Mouse (Mus musculus) stomach, embryonic 15.5 days (tissue): Measurements from ENCODE around the gene Cacnb2. TPM values are rescaled to one million over a fixed set of nuclear protein-coding genes. Genes with fewer than 3 reads are reported as not detected.

ENCODE experiments used
- ATAC-seq: fragments of 200-750 bp; cut with Nextera tagmentation; 2 replicates; pipeline ENCODE4 v1.8.0; 2017; ENCODE audit warnings: low read depth, moderate number of reproducible peaks, moderate TSS enrichment; ENCODE audit not compliant: insufficient read depth, low FRiP score
- H3K27ac ChIP-seq: fragments of 300-500 bp; sonication (generic); 2 replicates; pipeline ENCODE4 v1.5.1; 2015; ENCODE audit warnings: mild to moderate bottlenecking, inconsistent platforms
- H3K27me3 ChIP-seq: fragments of 300-500 bp; sonication (generic); replicated peaks from 2 replicates; pipeline ENCODE4 v1.6.1; 2015; ENCODE audit warnings: inconsistent platforms
- H3K36me3 ChIP-seq: fragments of 300-500 bp; sonication (generic); 2 replicates; pipeline ENCODE4 v1.6.1; 2015; ENCODE audit warnings: inconsistent platforms
- H3K4me1 ChIP-seq: fragments of 300-500 bp; sonication (generic); 2 replicates; pipeline ENCODE4 v1.6.1; 2015; ENCODE audit warnings: inconsistent platforms
- H3K4me2 ChIP-seq: fragments of 300-500 bp; sonication (generic); 2 replicates; pipeline ENCODE4 v1.6.1; 2015; ENCODE audit warnings: mild to moderate bottlenecking, inconsistent platforms
- H3K4me3 ChIP-seq: fragments of 300-500 bp; sonication (generic); replicated peaks from 2 replicates; pipeline ENCODE4 v1.5.1; 2015; ENCODE audit warnings: inconsistent platforms
- H3K9ac ChIP-seq: fragments of 300-500 bp; sonication (generic); 2 replicates; pipeline ENCODE4 v1.6.1; 2015; ENCODE audit warnings: inconsistent platforms
- H3K9me3 ChIP-seq: fragments of 300-500 bp; sonication (generic); 2 replicates; pipeline ENCODE4 v1.6.1; 2016; ENCODE audit warnings: inconsistent platforms
- WGBS: fragments of 180-500 bp; shearing (Covaris S2); methylation state at CpG from one replicate; pipeline ENCODE4 v1.1.7; 2015; 5-methylcytosine and 5-hydroxymethylcytosine counted together
- polyA plus RNA-seq: library from polyadenylated mRNA; unstranded; fragments of >200 nt; fragmentation: Nextera tagmentation; extraction: Ambion mirVana; gene quantifications from 2 replicates; pipeline ENCODE4 v1.2.1, GENCODE M21; 2015

Gene Cacnb2
- polyA plus RNA-seq, 1 experiment from 2014 or later, result 3.0 TPM

DNA sequence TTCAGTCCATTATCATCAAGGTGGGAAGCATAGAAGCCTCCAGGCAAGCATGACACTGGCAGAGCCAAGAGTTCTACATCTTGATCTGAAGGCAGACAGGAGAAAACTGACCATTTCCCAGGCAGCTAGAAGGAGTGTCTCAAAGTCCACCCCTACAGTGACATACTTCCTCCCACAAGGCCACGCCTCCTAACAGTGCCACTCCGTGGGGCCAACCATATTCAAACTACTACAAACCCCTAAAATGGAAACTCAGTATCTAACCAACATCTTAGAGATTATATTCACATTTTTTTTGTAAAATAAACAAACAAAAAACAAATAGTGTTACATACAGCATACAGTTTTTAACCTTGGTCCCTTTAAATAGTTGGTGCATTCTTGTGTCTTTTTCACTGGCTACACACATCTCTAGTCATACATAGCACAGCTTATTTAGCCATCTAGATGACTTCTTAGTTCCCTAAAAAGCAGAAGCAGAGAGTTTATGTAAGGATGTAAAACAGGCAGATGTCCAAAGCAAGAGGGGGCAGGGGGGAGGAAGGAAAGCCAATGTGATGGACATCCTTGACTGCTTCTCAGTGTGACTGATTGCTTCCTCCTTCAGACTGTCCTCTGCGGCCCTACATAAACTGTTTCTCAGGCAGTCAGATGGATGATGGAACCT, 340.9 kb downstream of the Cacnb2 start:
- Histone ChIP-seq H3K27me3 (no peaks in the 10 kb centered on the region), H3K36me3 (no peaks in the 10 kb centered on the region), H3K27ac (no peak overlapping the region), H3K9me3 (no peaks in the 10 kb centered on the region), H3K9ac (no peak overlapping the region), H3K4me2 (no peak overlapping the region), H3K4me3 (no peak overlapping the region), H3K4me1 (no peaks in the 10 kb centered on the region)
- WGBS, result 76% methylated on average over 3 of the region's 3 CpGs
- no peak for ATAC-seq

GRCm38 (mm10) chr2:14953090-14953489, 350.2 kb downstream of the Cacnb2 start:
- Histone ChIP-seq H3K27ac (no peak overlapping the region), H3K4me1 (no peaks in the 10 kb centered on the region), H3K4me3 (no peak overlapping the region), H3K36me3 (no peaks in the 10 kb centered on the region), H3K27me3 (no peaks in the 10 kb centered on the region), H3K9me3 (no peaks in the 10 kb centered on the region), H3K4me2 (no peak overlapping the region), H3K9ac (no peak overlapping the region)
- 77% methylated on average over 2 of the region's 2 CpGs for WGBS
- ATAC-seq, result no peak

- no peaks in the 10 kb centered on the region for H3K4me1 ChIP-seq
- H3K9ac ChIP-seq, result no peak overlapping the region
- no peaks in the 10 kb centered on the region for H3K27me3 ChIP-seq
- no peaks in the 10 kb centered on the region for H3K36me3 ChIP-seq
- H3K4me3 ChIP-seq, result no peak overlapping the region
- WGBS, result 59% methylated on average over 1 of the region's 1 CpGs
- no peak for ATAC-seq
- H3K4me2 ChIP-seq, result no peak overlapping the region
- no peak overlapping the region for H3K27ac ChIP-seq
- no peaks in the 10 kb centered on the region for H3K9me3 ChIP-seq
Observed at GRCm38 (mm10) chr2:14960963-14961488, 358.1 kb downstream of the Cacnb2 start.

DNA sequence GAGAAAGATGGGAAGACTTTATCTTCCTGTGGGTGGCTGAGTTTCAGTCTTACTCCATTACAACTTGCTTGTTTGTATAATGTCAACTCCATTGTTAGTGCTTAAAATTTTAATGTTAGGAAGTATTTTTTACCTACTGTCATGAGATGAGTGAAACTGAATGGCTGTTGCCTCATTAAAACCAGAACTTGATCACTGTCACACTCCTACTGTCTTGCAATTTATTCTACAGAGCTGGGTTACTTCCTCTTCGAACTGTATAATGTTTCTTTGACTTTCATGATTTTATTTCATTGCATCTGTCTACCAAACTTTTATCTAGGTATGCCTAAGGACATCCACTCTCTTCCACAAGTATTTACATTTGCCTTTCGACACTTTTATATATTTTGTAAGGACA, 358.6 kb downstream of the Cacnb2 start:
- 81% methylated on average over 2 of the region's 2 CpGs for WGBS
- Histone ChIP-seq H3K27me3 (no peaks in the 10 kb centered on the region), H3K9ac (no peak overlapping the region), H3K36me3 (no peaks in the 10 kb centered on the region), H3K4me1 (no peaks in the 10 kb centered on the region), H3K4me2 (no peak overlapping the region), H3K27ac (no peak overlapping the region), H3K9me3 (no peaks in the 10 kb centered on the region), H3K4me3 (no peak overlapping the region)
- no peak for ATAC-seq

GRCm38 (mm10) chr2:14984029-14984428, 381.1 kb downstream of the Cacnb2 start:
- Histone ChIP-seq H3K27ac (no peak overlapping the region), H3K9me3 (no peaks in the 10 kb centered on the region), H3K27me3 (no peaks in the 10 kb centered on the region), H3K4me3 (no peak overlapping the region), H3K36me3 (no peaks in the 10 kb centered on the region), H3K4me1 (no peaks in the 10 kb centered on the region), H3K4me2 (no peak overlapping the region), H3K9ac (no peak overlapping the region)
- 72% methylated on average over 11 of the region's 11 CpGs for WGBS
- no peak for ATAC-seq

DNA sequence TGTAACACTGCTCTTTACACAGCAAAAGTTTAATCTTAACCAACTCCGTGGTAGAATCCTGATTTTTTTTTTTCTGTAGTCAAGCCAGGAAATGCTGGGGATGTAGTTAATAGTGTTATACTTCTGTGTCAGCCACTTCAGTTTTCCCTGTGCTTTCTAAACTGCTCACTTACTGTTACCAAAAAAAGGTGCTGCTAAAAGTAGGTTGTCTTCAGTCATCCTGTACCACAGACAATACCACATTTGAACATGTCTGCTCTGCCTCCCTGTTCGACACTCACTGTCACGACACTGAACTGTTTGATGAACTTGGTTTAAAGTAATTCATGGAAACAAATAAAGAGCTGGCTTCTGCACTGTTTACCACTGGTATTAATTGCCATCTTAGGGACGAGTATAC, 385.6 kb downstream of the Cacnb2 start:
- Histone ChIP-seq H3K9ac (no peak overlapping the region), H3K4me3 (no peak overlapping the region), H3K27ac (no peak overlapping the region), H3K4me2 (no peak overlapping the region), H3K27me3 (no peaks in the 10 kb centered on the region), H3K4me1 (no peaks in the 10 kb centered on the region), H3K9me3 (no peaks in the 10 kb centered on the region), H3K36me3 (no peaks in the 10 kb centered on the region)
- ATAC-seq, result no peak
- 77% methylated on average over 4 of the region's 4 CpGs for WGBS

DNA sequence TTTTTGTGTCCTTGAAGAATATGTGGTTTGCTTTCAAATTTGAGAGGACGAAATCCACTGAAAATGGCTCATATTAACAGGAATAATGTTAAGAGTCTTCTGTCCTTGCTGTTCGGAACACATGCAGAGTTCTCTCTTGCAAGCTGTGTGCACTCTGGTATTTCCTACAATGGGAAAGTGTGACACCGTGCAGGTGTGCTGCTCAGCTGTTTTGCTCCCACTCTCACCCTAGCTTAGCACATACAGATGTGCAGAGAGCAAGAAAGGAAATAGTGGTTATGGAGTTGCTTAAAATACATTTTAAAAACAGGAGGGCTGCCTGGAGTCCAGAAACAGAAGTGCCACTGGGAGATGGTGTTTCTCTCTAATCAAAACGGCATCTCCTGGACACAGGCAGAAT, 386.5 kb downstream of the Cacnb2 start:
- Histone ChIP-seq H3K27ac (no peak overlapping the region), H3K27me3 (no peaks in the 10 kb centered on the region), H3K4me2 (no peak overlapping the region), H3K4me3 (no peak overlapping the region), H3K9ac (no peak overlapping the region), H3K36me3 (no peaks in the 10 kb centered on the region), H3K4me1 (no peaks in the 10 kb centered on the region), H3K9me3 (no peaks in the 10 kb centered on the region)
- ATAC-seq, result no peak
- WGBS, result 79% methylated on average over 4 of the region's 4 CpGs

- H3K4me3 ChIP-seq, result no peak overlapping the region
- no peak overlapping the region for H3K27ac ChIP-seq
- H3K36me3 ChIP-seq, result no peaks in the 10 kb centered on the region
- H3K4me1 ChIP-seq, result no peaks in the 10 kb centered on the region
- H3K9me3 ChIP-seq, result no peaks in the 10 kb centered on the region
- WGBS, result 87% methylated on average over 4 of the region's 4 CpGs
- ATAC-seq, result no peak
- no peak overlapping the region for H3K4me2 ChIP-seq
- H3K9ac ChIP-seq, result no peak overlapping the region
- H3K27me3 ChIP-seq, result no peaks in the 10 kb centered on the region
Observed at GRCm38 (mm10) chr2:14992531-14992930, 389.6 kb downstream of the Cacnb2 start.

GRCm38 (mm10) chr2:14996036-14996435, 393.1 kb downstream of the Cacnb2 start:
- WGBS, result 81% methylated on average over 4 of the region's 4 CpGs

DNA sequence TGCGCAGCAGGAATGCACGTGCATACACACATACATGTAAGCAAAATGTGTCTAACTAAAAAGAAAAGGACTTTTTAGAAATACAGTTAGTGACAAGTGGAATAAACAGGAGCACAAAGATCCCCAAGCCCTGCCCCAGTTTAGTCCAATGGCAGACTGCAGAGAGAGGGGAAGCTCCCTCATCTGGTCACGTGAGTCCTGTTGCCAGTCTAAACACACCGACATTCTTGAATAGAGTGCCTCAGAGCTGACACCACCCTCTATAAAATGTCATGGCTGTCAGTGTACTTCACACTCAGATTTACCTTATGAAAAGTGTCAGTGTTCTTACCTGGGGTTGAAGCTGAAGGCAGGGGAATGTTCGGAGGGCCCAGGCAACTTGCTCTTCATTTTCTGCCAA, 394.9 kb downstream of the Cacnb2 start:
- H3K4me1 ChIP-seq, result no peaks in the 10 kb centered on the region
- 74% methylated on average over 5 of the region's 5 CpGs for WGBS
- H3K9me3 ChIP-seq, result no peaks in the 10 kb centered on the region
- H3K4me2 ChIP-seq, result no peak overlapping the region
- no peak overlapping the region for H3K4me3 ChIP-seq
- H3K36me3 ChIP-seq, result no peaks in the 10 kb centered on the region
- no peak overlapping the region for H3K9ac ChIP-seq
- no peaks in the 10 kb centered on the region for H3K27me3 ChIP-seq
- H3K27ac ChIP-seq, result no peak overlapping the region
- no peak for ATAC-seq

More at GRCm38 (mm10) chr2:14996036-14996435, 393.1 kb downstream of the Cacnb2 start:
- no peaks in the 10 kb centered on the region for H3K36me3 ChIP-seq
- H3K9ac ChIP-seq, result no peak overlapping the region
- no peak overlapping the region for H3K27ac ChIP-seq
- ATAC-seq, result no peak
- H3K4me3 ChIP-seq, result no peak overlapping the region
- no peaks in the 10 kb centered on the region for H3K27me3 ChIP-seq
- H3K4me1 ChIP-seq, result no peaks in the 10 kb centered on the region
- no peaks in the 10 kb centered on the region for H3K9me3 ChIP-seq
- H3K4me2 ChIP-seq, result no peak overlapping the region

DNA sequence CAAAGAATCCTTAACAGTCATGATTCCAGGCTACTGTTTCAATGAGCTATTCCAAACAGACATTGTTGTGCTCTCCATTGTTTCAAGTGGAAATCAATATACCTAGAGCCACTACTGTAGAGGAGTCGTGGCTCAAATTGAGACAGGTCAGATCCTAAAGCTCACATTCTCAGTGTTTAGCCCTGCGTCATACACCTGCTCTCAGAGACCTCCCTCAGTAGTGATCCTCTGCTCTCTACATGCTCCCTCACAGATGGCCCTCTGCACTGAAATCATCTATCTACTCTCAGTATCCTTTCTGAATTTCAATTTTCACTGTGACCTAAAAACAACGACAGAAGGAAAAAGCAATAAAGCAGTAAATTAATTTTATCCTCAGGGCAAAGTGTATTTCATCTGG, 404.6 kb downstream of the Cacnb2 start:
- WGBS, result 85% methylated on average over 3 of the region's 3 CpGs
- ATAC-seq, result no peak

DNA sequence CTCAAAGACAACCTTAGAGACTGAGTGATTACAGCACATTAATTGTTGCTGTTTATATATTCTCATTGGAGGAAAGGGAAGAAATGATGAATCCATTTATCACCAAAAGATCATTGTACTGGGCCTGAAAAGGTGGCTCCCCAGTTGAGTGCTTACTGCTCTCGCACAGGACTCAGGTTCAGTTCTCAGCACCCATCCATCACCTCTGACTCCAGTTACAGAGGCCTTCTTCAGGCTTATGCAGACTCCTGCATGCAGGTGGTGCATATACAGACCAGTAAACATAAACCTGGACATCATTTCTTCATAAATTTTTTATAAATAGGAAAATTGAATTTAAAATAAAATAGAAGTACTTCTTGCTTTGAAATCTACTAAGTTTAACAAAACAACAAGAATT, 405.2 kb downstream of the Cacnb2 start:
- H3K4me1 ChIP-seq, result no peaks in the 10 kb centered on the region
- H3K9ac ChIP-seq, result no peak overlapping the region
- no peaks in the 10 kb centered on the region for H3K27me3 ChIP-seq
- WGBS, result 68% methylated on average over 1 of the region's 1 CpGs
- ATAC-seq, result no peak
- H3K36me3 ChIP-seq, result no peaks in the 10 kb centered on the region; the same call in 1 of the 2 replicates
- no peak overlapping the region for H3K4me2 ChIP-seq
- no peak overlapping the region for H3K27ac ChIP-seq
- H3K9me3 ChIP-seq, result no peaks in the 10 kb centered on the region
- H3K4me3 ChIP-seq, result no peak overlapping the region

More for the DNA sequence above, 404.6 kb downstream of the Cacnb2 start:
- Histone ChIP-seq H3K9me3 (no peaks in the 10 kb centered on the region), H3K36me3 (no peaks in the 10 kb centered on the region; the same call in 1 of the 2 replicates), H3K9ac (no peak overlapping the region), H3K4me1 (no peaks in the 10 kb centered on the region), H3K4me3 (no peak overlapping the region), H3K4me2 (no peak overlapping the region), H3K27ac (no peak overlapping the region), H3K27me3 (no peaks in the 10 kb centered on the region)

- ATAC-seq, result no peak
- no peaks in the 10 kb centered on the region for H3K9me3 ChIP-seq
- no peak overlapping the region for H3K4me3 ChIP-seq
- WGBS, result 82% methylated on average over 3 of the region's 3 CpGs
- H3K27me3 ChIP-seq, result no peaks in the 10 kb centered on the region
- no peaks in the 10 kb centered on the region for H3K4me1 ChIP-seq
- no peak overlapping the region for H3K4me2 ChIP-seq
- H3K27ac ChIP-seq, result no peak overlapping the region
- H3K36me3 ChIP-seq, result 0 out of 2 replicates have a peak, but pooled peaks cover 2% of the 10 kb centered on the region
- H3K9ac ChIP-seq, result no peak overlapping the region
Observed at GRCm38 (mm10) chr2:15026817-15027216, 423.9 kb downstream of the Cacnb2 start.
